Mouse (Mus musculus): ENCODE data around the gene Gm45799.

DNA sequence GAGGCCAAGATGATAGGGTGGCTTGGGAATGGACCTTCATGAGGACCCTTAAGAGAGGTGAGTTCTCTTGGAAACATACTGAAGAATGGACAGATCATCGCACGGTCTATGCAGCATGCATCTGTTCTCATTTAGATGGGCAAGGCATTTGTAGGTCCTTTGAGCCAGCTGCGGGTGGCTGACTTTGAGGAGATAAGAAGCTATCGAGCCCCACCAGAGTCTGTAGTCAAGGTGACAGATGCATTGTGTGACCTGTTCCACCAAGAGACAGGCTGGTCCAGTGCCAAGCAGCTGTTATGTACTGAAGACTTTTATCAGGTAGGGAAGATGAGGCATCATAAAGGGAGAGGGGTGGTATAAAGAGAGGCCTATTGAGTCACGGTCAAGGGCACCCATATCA, 68.4 kb downstream of the Gm45799 start:
- TF ChIP-seq CTCF (IDR thresholded peaks at IDR 0.05) (no peak), POLR2A (IDR thresholded peaks at IDR 0.05; ENCODE audit: insufficient read depth, low read depth, low read length) (no peak)

Data from heart, adult 2 months (tissue).